Mouse (Mus musculus): ENCODE measurements at regions not wholly inside any gene's neighbourhood (a gene's known extent, or its start where the extent isn't known, plus 50 kb on each side); places are given as distances from the start of the nearest gene placed in this dataset.
A peak's percentile ranks its signal among the peaks of the same experiment; 100 is the strongest.

- ATAC-seq (replicated peaks in 1 of 2; ENCODE audit: insufficient read depth in 1 of 2, low FRiP score in 2 of 2, low TSS enrichment in 1 of 2, low read depth in 1 of 2, poor library complexity in 2 of 2, severe bottlenecking in 2 of 2): no peak
These were observed 117.7 kb upstream of the Xylt1 start for GRCm38 (mm10) chr7:117263126-117263525.

GRCm38 (mm10) chr7:117264341-117264740, 116.4 kb upstream of the Xylt1 start:
- no peak for ATAC-seq (replicated peaks in 1 of 2; ENCODE audit: insufficient read depth in 1 of 2, low FRiP score in 2 of 2, low TSS enrichment in 1 of 2, low read depth in 1 of 2, poor library complexity in 2 of 2, severe bottlenecking in 2 of 2)

GRCm38 (mm10) chr7:117268096-117268495, 112.7 kb upstream of the Xylt1 start:
- no peak for ATAC-seq (replicated peaks in 1 of 2; ENCODE audit: insufficient read depth in 1 of 2, low FRiP score in 2 of 2, low TSS enrichment in 1 of 2, low read depth in 1 of 2, poor library complexity in 2 of 2, severe bottlenecking in 2 of 2)

GRCm38 (mm10) chr7:117269263-117269897, 111.4 kb upstream of the Xylt1 start:
- no peak for ATAC-seq (replicated peaks in 1 of 2; ENCODE audit: insufficient read depth in 1 of 2, low FRiP score in 2 of 2, low TSS enrichment in 1 of 2, low read depth in 1 of 2, poor library complexity in 2 of 2, severe bottlenecking in 2 of 2)

- no peak for ATAC-seq (replicated peaks in 1 of 2; ENCODE audit: insufficient read depth in 1 of 2, low FRiP score in 2 of 2, low TSS enrichment in 1 of 2, low read depth in 1 of 2, poor library complexity in 2 of 2, severe bottlenecking in 2 of 2)
These were observed 102.3 kb upstream of the Xylt1 start for GRCm38 (mm10) chr7:117278388-117278961.

- no peak for ATAC-seq (replicated peaks in 1 of 2; ENCODE audit: insufficient read depth in 1 of 2, low FRiP score in 2 of 2, low TSS enrichment in 1 of 2, low read depth in 1 of 2, poor library complexity in 2 of 2, severe bottlenecking in 2 of 2)
These were observed 98.6 kb upstream of the Xylt1 start for GRCm38 (mm10) chr7:117282194-117282593.

GRCm38 (mm10) chr7:117285206-117285605, 95.6 kb upstream of the Xylt1 start:
- no peak for ATAC-seq (replicated peaks in 1 of 2; ENCODE audit: insufficient read depth in 1 of 2, low FRiP score in 2 of 2, low TSS enrichment in 1 of 2, low read depth in 1 of 2, poor library complexity in 2 of 2, severe bottlenecking in 2 of 2)

GRCm38 (mm10) chr7:117285985-117286384, 94.8 kb upstream of the Xylt1 start:
- no peak for ATAC-seq (replicated peaks in 1 of 2; ENCODE audit: insufficient read depth in 1 of 2, low FRiP score in 2 of 2, low TSS enrichment in 1 of 2, low read depth in 1 of 2, poor library complexity in 2 of 2, severe bottlenecking in 2 of 2)

GRCm38 (mm10) chr7:117303705-117304104, 77.1 kb upstream of the Xylt1 start:
- peak; percentile 37 to 62; a peak in 3 of 4 replicates for ATAC-seq (replicated peaks in 1 of 2; ENCODE audit: insufficient read depth in 1 of 2, low FRiP score in 2 of 2, low TSS enrichment in 1 of 2, low read depth in 1 of 2, poor library complexity in 2 of 2, severe bottlenecking in 2 of 2)

GRCm38 (mm10) chr7:117310586-117311200, 70.1 kb upstream of the Xylt1 start:
- no peak for ATAC-seq (replicated peaks in 1 of 2; ENCODE audit: insufficient read depth in 1 of 2, low FRiP score in 2 of 2, low TSS enrichment in 1 of 2, low read depth in 1 of 2, poor library complexity in 2 of 2, severe bottlenecking in 2 of 2)

GRCm38 (mm10) chr7:117311316-117311715, 69.5 kb upstream of the Xylt1 start:
- ATAC-seq (replicated peaks in 1 of 2; ENCODE audit: insufficient read depth in 1 of 2, low FRiP score in 2 of 2, low TSS enrichment in 1 of 2, low read depth in 1 of 2, poor library complexity in 2 of 2, severe bottlenecking in 2 of 2): no peak

- ATAC-seq (replicated peaks in 1 of 2; ENCODE audit: insufficient read depth in 1 of 2, low FRiP score in 2 of 2, low TSS enrichment in 1 of 2, low read depth in 1 of 2, poor library complexity in 2 of 2, severe bottlenecking in 2 of 2): no peak
These were observed 64.5 kb upstream of the Xylt1 start for GRCm38 (mm10) chr7:117316126-117316805.

GRCm38 (mm10) chr7:117317362-117317761, 63.4 kb upstream of the Xylt1 start:
- ATAC-seq (replicated peaks in 1 of 2; ENCODE audit: insufficient read depth in 1 of 2, low FRiP score in 2 of 2, low TSS enrichment in 1 of 2, low read depth in 1 of 2, poor library complexity in 2 of 2, severe bottlenecking in 2 of 2): no peak

GRCm38 (mm10) chr7:117320552-117320951, 60.2 kb upstream of the Xylt1 start:
- ATAC-seq (replicated peaks in 1 of 2; ENCODE audit: insufficient read depth in 1 of 2, low FRiP score in 2 of 2, low TSS enrichment in 1 of 2, low read depth in 1 of 2, poor library complexity in 2 of 2, severe bottlenecking in 2 of 2): no peak

All from hematopoietic stem cell, adult 5-6 weeks (primary cell).